Mouse (Mus musculus): ENCODE results near the gene Tbcb. TPM values are rescaled to one million over a fixed set of nuclear protein-coding genes. Genes with fewer than 3 reads are reported as not detected.
"Not testable (repeated sequence)": the region's sequence is repeated elsewhere in the genome, so short reads cannot be mapped to it uniquely, and the experiment has no call there.

Gene Tbcb
- total RNA-seq (2014; fragmentation: Nextera tagmentation), result 113 and 115 TPM in 2 replicates
- total RNA-seq (2017), result 48.2 and 53.7 TPM in 2 replicates

DNA sequence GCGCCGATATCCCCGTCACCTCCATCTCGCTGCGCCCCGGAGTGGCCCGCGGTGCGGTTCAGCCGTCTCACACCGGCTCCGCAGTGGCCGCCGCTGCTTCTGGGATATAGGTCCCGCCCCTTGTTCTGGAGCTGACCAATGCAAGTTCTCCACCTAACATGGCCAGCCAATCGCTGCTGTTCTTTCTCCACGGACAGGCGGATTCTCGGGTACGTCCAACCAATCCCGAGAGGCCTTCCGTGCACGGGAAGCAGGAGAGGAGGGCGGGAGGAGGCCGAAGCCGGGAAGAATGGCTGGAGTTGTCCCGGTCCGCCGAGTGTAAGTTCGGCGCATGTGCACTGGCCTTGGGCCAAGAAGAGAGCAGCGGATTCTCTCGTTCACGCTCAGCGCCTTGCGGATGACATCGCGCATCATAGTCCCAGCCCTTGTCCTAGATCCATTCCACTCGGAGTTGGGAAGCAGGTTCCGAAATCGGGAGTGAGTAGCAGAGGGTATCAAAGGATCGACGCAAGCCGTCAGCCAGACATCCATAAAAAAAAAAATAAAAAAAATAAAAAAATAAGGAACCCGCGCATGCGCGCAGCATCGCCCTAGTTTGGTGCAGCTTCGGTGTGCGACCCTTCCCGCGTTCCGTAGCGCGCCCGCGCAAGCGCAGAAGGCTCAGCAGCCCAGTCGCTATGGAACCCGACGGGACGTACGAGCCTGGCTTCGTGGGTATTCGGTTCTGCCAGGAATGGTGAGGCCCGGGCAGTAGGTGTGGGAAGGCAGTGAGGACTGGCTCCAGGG, at the start of gene Tbcb, which contains the start of gene Polr2i:
Tbcb (minus strand) TSS at position 604 of the 786 bp plus-strand sequence.
Polr2i (plus strand) TSS at position 280 of the 786 bp plus-strand sequence.
- peak; percentile 94 for ATAC-seq (replicated peaks; ENCODE audit: poor library complexity, severe bottlenecking)

DNA sequence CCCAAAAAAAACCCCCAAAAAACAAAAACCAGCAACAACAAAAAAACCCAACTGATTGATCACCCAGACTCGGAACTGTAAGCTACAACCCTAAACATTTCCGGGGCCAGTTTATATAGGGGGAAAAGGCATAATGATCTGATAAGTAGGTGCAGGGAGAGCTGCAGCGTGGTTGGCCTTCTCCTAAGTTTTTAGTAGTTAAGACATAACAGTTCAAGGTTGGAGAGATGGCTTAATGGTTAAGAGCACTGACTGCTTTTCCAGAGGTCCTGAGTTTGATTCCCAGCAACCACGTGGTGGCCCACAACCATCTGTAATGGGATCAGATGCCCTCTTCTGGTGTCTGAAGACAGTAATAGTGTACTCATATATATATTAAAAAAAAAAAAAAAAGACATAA, 49.5 kb upstream of the Tbcb start:
- ATAC-seq (replicated peaks; ENCODE audit: poor library complexity, severe bottlenecking), result no peak

DNA sequence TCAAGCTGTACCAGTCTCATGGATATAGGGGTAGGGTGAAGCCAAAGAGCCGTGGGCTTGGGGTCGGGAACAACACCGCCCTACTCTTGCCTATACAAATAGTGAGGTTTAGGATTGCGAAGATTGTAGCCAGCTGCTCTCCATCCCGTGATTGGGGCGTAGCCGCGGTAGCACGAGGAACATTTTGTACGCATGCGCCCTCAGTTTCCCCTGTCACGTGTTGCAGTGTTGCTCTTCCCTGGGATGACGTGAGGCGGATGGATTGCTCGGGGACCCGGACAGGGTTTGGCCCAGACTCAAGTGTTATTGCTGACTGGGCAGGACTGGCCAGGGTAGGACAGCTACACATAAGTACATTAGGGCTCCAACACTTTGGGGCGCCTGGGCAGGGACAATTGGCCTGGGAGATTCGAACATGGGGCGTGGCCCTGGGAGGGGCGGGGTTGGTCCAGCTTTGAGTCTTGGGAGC, 48.6 kb upstream of the Tbcb start:
- peak; percentile 43 for ATAC-seq (replicated peaks; ENCODE audit: poor library complexity, severe bottlenecking)

DNA sequence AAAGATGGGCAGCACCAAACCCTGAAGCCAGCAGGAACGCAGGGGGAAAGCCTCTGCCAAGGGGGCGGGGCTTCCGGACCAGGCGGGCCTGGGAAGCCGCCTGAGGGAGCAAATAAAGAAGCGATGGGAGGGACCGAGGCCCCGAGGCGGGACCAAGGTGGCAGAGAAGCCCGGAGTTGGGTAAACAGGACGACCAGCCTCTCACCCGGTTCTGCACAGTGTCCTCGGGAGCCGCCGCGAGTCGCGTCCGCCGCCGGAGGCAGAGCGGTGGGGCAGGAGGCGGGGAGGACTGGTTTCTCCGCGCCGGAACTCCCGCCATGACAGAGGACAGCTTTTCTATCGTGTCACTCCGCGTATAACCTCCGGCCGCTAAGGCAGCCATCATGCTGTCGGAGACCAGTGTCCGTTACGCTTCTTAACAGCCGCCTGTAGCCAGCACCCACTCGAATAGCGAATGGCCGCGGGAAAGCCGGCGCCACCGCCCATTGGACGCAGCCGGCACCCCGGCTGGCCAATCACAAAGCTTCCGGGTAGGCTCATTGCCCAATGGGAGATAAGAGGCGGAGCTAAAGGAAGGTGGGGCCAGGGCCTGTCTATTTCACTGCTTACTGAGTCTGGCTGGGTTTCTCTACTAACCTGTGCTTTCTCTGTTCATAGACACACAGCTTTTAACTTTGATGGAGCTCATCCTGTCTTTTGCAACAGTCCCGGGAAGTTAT, 48.0 kb upstream of the Tbcb start, which contains the start of the genes Thap8 and Wdr62:
Thap8 (plus strand) TSS at position 144 of the 719 bp plus-strand sequence.
Wdr62 (minus strand) TSS at position 469 of the 719 bp plus-strand sequence.
- ATAC-seq (replicated peaks; ENCODE audit: poor library complexity, severe bottlenecking), result peak; percentile 91

DNA sequence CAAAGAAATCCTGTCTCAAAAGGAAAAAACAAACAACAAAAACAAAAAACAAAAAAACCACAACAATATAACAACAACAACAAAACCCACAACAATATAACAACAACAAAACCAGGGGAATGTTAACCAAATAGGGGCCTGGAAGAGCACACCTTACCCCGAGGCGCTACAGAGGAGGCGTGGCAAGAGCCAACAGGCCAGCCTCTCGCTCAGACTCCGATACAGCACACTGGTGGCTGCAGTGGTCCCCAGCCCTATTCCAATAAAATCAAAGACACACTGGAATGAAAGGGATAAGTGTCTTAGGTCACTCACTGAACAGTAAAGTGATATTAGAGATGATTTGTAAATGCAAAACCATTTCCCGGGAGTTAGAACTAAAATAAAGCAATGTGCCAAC, 47.5 kb upstream of the Tbcb start:
- ATAC-seq (replicated peaks; ENCODE audit: poor library complexity, severe bottlenecking), result no peak

DNA sequence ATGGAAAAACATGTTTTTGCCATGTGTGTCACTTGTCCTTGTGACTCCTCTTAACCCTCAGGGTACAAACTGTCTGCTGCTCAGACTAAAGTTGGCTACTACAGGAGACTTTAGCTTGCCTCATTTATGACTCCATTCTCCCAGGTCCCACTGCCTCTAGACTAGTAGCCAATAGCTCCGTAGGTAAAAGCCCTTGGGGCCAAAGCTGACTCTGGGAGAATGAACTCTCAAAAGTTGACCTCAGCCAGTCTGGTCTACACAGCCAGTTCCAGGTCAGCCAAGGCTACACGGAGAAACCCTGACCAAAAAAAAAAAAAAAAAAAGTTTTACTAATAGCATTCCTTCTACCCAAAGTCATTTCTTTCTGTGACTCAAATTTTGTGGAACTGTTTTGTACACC, 46.8 kb upstream of the Tbcb start:
- ATAC-seq (replicated peaks; ENCODE audit: poor library complexity, severe bottlenecking), result no peak

DNA sequence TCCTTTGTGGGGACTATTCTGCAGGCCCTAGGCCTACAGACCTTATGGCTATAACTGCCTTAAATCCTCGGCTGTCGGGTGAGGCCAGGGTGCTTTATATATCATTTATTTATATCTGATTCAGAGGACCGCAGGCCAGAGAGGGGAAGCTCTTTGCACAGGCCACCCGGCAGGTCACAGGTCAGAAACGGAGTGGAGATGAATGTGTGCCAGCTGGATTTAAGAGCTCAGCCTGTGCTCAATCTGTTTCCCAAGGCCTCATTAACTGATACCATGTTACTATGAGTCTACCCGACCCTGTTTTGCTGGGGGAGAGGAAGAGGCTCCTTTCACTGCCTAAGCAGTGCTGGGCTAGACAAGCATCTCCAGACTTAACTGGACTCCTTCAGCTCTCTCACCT, 42.3 kb upstream of the Tbcb start:
- ATAC-seq (replicated peaks; ENCODE audit: poor library complexity, severe bottlenecking), result no peak

DNA sequence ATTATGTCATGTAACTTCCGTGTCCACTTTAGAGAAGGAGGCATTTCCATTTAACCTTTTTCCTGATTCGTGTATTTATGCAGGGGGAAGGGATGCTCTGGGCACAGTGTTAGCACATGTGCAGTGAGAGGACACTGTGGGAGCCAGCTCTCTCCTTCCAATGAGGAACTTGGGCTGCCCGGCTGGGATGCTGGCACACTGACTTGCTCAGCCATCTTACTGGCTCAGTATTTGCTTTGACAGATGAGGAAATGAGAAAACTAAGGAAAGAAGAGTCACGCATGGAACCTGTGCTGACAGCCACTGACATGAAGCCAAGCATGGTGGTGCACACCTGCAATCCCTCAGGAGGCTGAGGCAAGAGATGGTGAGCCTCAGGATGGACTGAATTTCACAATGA, 37.6 kb upstream of the Tbcb start:
- no peak for ATAC-seq (replicated peaks; ENCODE audit: poor library complexity, severe bottlenecking)

DNA sequence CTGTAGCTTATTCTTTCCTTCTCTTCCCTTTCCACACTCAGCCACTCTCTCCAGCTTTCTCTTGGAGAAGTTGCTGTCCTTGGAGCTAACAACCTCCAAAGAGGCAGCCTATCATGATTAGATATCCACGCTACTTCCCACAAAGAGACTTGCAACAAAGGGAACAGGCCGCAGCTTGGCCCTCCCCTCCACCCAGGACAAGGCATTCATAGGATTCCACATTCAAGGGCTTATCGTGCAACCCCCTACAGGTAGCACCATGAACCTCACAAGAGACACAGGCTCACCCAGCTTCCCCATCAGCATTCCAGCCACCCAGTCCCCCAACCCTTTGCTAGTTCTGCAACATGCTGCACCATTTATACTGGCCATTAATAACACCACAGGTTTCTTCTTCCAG, 34.7 kb upstream of the Tbcb start:
- no peak for ATAC-seq (replicated peaks; ENCODE audit: poor library complexity, severe bottlenecking)

DNA sequence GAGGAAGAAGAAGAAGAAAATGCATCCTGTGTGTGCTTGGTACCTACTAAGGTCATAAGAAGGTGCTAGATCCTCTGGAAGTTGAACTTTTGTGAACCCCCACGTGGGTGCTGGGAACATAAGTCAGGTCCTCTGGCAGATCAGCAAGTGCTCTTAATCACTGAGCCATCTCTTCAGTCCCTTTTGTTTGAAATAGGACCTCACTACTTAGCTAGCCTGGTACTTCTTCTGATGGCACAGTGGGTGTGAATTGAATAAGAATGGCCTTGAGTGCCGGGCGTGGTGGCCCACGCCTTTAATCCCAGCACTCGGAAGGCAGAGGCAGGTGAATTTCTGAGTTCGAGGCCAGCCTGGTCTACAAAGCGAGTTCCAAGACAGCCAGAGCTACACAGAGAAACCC, 33.9 kb upstream of the Tbcb start:
- ATAC-seq (replicated peaks; ENCODE audit: poor library complexity, severe bottlenecking), result no peak

DNA sequence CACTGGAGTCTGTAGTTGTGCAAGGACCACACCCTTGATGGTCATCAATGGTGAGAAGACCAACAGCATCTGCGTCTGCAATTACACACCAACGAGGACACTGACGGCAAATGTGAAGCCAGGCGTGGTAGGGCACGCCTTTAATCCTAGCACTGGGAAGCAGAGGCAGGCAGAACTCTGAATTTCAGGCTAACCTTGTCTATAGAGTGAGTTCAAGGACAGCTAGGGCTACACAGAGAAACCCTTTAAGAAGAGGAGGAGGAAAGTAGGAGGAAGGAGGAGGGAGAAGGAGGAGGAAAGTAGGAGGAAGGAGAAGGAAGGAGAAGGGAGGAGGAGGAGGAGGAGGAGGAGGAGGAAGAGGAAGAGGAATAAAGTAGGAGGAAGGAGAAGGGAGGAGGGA, 33.5 kb upstream of the Tbcb start:
- 0 out of 2 replicates have a peak, but pooled peaks have one; percentile 22 for ATAC-seq (replicated peaks; ENCODE audit: poor library complexity, severe bottlenecking)

DNA sequence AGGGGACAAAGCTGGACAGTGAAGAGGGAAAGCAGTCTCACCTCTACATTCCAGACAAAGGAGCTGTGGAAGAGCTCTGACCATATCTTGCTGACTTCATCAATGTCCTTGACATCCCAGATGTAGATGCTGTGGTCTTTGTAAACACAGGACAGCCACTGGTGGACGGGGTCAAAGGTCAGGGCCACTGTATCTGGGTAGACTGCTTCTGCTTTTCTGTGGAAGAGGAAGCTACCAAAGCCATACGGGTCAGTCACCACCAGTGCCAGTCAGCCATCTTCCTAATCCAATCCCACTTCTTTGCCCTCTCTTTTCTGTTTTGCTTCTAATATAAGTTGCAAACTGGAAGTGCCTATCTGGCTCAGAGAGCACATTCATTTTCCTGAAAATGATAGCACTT, 33.0 kb upstream of the Tbcb start:
- peak; percentile 46 for ATAC-seq (replicated peaks; ENCODE audit: poor library complexity, severe bottlenecking)

DNA sequence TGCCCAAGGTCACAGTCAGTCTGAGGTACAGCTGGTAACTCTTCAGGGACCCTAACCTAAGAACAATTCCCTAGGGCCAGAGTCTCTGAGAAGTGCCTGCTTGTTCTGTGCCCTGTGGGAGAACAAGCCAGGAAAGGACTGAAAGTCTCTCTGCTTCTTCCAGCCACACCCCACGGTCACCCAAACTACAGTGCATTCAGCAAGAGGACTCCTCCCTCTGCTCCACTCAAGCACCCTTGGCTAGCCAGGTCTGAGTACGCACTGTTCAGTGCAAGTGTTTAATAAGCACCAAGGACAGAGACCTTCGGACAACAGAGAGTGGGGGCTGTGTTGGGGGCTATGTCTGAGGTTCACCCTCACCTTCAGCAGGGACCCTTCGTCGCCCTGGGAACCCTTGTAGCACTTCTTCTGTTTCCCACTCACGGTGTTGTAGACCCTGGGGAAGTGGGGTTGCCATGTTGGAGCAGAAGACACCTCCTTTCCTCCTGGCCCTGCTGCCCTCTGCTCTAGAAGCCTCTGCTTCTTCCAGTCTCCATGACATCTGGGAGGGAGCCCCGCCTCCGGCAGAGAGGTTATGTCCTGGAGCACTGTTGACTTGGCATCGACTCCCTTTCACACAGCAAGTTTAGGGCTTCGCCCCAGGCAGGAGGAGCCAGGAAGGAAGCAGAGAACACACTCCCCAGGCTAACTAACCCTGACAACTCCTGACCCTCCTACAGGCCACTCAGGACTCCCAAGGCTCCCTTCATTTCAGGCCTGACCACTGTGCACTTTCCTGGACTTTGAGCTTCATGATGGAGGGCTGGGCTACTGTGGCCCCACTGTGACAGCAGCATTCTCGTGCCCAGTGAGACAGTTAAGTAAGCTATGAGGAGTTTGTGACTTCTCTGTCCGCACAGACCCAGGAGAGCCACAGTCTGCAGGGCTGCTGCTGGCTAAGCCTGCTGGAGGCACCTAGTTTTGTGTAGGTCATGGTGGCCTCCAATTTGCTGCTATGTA, 20.2 kb upstream of the Tbcb start:
- no peak for ATAC-seq (replicated peaks; ENCODE audit: poor library complexity, severe bottlenecking)

DNA sequence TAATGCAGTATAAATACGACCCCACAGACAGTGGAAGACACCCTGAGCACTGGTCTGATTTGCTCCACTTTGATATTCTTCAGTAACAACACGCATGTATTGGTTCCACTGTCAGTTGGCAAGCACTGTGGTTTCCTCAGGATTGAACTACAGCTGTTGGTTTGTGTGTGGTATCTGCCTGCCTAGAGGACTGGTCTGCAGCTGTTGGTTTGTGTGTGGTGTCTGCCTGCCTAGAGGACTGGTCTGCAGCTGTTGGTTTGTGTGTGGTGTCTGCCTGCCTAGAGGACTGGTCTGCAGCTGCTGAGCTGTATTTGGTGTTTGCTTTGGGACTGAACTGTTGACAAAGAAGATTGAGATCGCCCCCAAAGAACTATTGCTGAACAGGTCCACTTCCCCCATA, 5.3 kb upstream of the Tbcb start:
- ATAC-seq (replicated peaks; ENCODE audit: poor library complexity, severe bottlenecking), result not testable (repeated sequence)

DNA sequence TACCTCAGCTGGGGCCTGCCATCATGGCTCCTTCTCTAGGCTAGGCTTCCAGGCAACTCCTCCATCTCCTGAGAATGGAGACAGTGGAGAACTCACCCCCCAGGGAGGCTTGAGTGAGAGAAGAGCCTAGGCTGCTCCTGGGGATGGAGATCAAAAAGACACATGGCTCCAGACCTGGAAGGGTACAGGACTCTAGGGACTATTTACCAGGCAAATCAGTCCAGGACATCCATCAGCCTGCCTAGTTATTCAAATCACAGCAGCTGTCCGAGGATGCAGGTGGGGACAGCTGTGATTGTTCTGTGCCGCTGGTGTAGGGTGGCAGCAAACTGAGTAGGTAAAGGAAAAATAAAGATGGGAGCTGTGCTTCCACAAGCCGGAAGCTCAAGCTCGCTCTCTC, 3.6 kb upstream of the Tbcb start, which contains the start of gene Ovol3:
Ovol3 (minus strand) TSS at position 101 of the 400 bp plus-strand sequence.
- no peak for ATAC-seq (replicated peaks; ENCODE audit: poor library complexity, severe bottlenecking)

DNA sequence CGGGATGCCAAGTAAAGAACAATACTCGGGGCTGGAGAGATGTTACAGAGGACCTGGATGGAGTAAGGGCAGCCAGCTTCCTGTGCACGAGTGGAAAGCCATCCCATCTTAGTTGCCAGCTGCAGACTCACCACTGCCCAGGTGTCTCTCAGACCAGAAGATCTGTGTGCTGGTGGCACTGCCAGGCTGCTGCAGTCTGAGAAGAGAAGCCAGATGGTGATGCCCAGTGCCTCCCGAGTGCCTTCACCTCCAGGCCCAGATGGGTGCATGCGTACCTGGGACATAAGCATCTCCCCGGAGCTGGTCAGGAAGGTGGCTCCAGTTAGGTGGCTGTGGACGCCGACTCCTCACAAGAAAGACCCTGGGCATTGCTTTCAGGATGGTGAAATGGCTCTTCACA, 3.0 kb upstream of the Tbcb start:
- no peak for ATAC-seq (replicated peaks; ENCODE audit: poor library complexity, severe bottlenecking)

DNA sequence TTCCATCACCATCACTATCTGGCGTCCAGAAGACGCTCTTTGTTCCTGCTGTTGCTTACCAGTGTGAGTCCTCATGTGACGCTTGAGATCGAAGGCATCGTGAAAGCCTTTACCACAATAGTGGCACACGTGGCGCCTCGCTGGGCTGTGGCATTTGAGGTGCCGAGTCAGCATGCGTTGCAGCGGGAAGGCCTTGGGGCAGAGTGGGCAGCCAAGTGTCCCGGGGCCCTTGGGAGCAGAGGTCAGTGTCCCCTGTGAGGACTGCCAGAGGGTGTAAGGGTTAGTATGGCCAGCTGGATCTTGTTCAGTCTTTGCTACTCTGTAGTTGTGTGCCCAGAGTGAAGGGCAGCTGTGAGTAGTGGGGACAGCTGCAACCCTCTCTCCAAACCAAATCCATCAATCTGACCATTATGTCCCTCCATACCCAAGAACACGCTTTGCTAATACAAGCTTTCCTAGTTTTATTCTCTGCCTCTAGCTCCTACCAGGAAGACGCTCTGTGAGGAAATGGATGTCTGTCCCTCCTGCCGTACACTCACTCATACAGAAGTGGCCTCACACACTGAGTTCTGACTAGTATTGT, 2.3 kb upstream of the Tbcb start:
- no peak for ATAC-seq (replicated peaks; ENCODE audit: poor library complexity, severe bottlenecking)

DNA sequence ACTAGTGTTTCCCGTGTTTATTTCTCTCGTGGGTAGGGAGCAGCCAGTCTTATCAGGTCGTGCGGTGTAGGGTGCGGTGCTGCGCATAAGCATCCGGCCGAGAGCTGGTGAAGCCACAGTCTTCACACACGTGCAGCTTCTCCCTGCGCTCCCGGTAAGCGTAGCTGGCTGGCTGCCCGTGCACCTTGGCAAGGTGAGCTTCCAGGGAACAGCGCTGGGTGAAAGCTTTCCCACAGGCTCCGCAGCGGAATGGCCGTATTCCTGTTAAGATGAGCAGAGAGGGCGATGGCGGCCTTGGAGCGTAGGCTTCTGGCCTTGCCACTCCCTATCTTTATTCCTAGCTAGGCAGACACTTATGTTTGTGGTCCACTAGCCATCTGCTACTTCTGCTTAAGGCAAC, 1.3 kb upstream of the Tbcb start:
- ATAC-seq (replicated peaks; ENCODE audit: poor library complexity, severe bottlenecking), result no peak

DNA sequence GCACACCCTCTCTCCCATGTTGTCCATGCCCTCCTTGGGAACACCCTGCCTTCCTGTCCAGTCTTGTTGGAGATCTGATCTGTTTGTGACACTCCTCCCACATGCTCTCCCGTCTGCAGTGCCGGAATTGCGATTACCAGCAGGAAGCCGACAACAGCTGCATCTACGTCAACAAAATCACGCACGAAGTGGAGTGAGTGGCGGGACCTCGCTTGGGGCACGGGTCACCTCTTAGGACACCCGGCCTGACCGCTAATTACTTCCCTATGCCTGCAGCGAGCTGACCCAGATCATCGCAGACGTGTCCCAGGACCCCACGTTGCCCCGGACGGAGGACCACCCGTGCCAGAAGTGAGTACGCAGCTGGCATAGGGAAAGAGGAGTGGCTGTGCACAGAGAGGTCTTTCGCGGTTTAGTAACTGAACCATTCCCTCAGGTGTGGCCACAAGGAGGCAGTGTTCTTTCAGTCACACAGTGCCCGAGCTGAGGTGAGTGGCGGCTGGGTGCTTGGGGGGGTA, 618 bp upstream of the Tbcb start:
- ATAC-seq (replicated peaks; ENCODE audit: poor library complexity, severe bottlenecking), result peak; percentile 41

DNA sequence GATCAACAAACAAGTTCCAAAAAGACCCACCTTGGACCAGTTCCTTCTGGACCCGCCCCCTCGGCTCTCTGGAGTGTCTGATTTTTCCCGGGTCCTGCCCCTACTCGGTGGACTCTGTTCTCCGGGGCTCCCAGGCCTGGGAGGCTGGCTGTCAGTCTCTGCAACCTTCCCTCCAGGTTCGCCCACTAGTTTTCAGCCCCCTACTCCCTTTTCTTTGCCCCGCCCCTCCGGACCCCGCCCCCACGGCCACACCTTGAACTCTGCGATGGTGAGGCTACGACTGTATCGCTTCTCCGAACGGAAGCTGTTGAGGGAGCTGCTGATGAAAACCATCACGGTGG, 774 bp downstream of the Tbcb start:
- no peak for ATAC-seq (replicated peaks; ENCODE audit: poor library complexity, severe bottlenecking)
